Mouse (Mus musculus) urinary bladder, postnatal 25 days (tissue): ENCODE results near the gene Slc22a2.
A peak's percentile ranks its signal among the peaks of the same experiment; 100 is the strongest.
"Not testable (repeated sequence)": the region's sequence is repeated elsewhere in the genome, so short reads cannot be mapped to it uniquely, and the experiment has no call there.

ENCODE experiments used
- DNase-seq: peaks from one replicate; pipeline ENCODE4 v3.0.0; 2022; ENCODE audit warnings: low spot score

The Slc22a2 gene

DNA sequence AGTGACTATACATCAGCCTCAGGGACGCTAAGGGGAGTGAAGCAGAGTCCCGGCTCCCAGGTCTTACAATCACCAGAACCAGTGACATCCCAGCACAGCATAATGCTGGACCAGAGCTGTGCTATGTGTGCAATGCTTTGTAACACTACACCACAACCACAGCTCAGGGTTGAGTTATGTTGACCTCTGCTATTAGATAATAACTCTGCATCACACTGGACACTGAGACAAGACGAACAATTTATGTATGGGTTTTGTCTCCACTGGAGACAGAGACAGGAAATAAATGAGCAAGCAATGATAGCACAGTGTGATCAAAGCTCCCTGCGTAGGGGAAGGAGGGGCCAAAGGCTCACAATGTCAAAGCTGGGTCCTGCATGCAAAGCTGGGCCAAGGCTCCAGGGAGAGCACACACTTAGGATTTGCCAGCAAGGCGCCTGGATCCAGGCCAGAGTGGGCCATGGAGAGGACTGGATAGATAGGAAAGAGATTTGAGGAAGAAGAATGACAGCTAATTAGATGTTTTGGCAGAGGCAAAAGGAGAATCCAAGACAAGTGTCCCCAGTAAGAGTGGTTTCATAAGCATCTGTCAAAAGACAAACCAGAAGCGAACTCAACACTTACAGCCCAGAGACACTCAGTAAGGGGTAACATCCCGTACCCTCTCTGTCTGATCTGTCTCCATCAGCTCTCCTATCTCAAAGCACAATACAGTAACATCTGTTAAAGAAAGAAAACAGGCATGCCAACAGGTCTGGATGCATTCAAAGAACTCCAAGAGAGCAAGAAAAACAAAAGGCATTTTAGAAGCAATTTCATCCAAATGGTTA, 48.1 kb downstream of the Slc22a2 start:
- no peak for DNase-seq

DNA sequence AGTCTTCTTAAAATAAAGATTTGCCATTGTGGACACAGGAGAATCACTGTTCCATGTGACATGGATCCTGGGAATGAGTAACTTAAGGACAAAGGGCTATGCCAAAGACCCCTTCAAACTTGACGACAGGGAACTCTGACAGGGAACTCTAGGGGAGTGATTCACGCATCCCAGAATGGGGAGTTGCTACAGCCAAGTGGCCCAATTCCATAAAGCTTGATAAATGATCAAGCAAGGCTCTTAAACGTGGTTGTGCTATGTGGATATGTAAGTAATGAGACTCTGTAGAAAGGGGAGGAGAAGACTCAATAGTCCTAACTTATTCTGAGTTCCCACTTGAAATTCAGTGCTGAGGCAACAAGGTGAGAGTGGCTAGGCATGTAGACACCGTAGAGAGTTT, 50.9 kb downstream of the Slc22a2 start:
- no peak for DNase-seq

DNA sequence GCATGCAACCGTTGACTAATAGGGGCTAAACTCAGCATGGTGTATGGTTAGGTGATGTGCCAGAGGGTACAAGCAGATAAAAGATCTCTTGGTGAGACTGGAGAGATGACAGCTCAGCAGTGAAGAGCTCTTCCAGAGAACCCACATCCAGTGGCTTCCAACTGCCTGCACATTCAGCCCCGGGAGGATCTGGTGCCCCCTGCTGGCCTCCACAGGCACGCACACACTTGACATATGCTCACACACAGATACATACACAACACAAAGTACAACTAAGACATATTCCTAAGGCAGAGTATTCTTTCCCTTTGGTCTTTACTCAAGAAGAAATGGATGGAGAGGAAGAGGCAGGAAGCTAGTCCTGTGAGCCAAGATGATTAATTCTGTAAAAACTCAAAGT, 55.7 kb downstream of the Slc22a2 start:
- DNase-seq, result no peak

DNA sequence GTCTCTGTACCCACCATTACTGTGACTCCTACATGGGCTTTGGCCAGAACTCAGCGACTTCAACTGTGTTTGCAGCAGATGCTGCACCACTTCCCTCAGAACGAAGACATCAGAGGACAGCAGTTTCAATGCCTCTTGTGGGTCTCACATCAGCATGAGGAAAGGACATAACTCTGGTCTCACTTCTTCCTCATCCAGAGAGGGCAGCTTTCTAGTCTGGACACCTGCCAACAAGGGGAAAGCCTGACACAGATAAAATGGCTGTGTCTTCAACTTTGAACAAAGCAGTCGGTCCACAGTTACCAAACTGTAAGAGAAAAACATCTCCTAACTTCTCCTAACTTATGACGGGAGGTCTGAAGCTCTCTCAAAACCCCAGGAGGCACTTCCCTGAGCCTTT, 57.2 kb downstream of the Slc22a2 start:
- no peak for DNase-seq

DNA sequence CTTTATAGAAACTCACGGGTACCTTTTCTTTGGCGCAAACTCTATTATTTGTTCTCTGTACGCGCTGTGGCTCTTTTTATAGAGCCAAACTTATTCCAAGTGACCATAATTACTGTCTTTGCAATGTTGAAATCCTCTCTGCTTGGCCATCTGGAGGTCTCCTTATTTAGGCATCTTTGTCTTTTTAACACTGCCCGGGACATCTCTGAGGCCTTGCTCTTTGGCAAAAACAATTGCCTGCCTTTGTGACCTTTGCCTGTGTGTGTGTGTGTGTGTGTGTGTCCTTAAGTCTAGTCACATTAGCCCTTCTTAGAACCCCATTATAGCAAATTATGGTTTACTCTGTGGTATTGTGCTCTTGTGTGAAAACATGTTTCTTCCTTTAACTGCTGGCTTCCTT, 61.5 kb downstream of the Slc22a2 start:
- no peak for DNase-seq

DNA sequence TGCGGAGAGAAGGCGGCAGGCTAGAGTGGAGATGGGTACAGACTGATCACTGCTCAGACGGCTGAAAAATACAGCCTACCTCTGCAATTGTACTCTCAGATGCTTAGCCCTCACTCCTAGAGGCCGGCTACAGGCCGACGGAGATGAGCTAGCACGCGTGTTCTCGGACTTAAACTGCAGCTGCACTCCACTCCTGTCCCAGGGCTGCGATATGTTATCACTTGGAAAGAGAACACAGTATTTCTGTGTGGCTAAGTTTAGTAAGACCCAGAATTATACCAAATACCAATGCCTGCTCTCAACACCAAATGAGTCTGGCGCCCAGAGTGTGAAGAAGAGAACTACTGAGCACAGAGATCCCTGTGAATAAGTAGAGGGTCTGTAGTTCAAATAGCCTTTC, 68.7 kb downstream of the Slc22a2 start:
- DNase-seq, result no peak

DNA sequence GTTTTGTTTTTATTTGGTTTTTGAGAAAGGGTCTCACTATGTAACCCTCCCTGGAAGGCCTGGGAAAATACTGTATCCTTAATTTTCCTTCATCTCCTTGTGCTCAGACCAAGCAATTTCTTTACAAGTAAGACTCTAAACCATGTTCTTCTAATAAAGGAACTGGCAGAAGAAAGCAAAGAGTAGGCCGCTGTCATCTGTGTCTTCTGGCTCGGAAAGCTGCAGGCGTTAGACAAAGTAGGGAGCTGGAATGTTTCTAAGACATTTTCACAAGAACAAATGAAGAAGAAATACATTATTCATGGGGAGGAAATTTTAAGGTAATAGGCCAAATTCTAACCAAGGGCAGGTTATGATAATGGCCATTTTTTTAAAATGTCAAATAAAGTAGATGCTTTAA, 70.1 kb downstream of the Slc22a2 start:
- DNase-seq, result no peak

DNA sequence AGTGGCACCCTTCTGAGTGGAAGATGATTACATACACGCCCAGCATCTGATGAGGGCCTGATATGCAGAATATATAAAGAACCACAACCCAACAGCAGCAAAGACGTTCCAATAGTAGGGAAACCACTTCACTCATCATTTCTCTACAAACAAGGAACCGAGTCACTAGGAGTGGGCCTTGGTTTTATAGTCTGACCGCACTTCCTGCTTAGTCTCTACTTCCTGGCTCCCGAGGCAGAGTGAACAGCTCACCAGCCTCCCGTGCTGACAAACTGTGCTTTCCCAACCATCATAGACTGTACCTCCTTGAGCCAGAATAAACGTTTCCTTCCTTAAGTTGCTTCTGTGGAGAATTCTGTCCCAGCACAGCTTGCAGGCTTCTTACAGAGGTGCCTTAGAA, 71.9 kb downstream of the Slc22a2 start:
- DNase-seq, result no peak

DNA sequence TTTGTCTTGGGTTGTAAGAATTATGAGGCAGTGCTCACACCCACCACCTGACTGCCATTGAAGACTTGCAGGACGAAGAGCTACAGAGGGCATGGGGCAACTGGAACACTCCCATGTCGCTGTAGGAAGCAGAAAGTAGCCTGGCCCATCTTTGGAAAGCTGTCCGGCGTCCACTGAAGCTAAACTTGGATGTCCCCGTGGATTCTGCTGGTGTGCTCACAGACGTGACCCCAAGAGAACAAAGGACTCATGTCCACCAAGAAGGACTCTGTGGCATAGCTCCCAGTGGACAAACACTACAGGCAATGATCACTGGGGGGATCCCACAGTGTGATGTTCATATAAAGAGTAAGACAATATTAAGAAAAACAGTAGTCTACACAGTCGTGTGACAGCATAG, 74.9 kb downstream of the Slc22a2 start:
- no peak for DNase-seq

DNA sequence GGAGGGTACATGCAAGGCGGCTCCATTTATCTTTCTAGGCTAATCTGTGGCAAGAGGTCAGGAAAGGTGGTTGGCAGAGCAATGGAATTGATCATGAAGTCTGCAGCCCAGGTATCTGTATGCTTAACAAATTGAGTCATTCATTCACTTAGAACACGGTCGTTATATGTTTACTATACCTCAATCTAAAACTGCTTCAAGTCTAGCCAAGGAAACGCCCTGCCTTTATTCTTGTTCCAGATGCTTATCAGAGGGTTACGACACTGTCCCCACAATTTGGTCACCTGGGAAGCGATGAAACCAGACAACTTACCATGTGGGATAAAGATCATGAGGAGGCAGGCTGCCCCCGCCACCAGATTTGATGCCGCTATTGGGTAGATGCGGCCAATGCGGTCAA, 75.3 kb downstream of the Slc22a2 start:
- DNase-seq, result no peak

DNA sequence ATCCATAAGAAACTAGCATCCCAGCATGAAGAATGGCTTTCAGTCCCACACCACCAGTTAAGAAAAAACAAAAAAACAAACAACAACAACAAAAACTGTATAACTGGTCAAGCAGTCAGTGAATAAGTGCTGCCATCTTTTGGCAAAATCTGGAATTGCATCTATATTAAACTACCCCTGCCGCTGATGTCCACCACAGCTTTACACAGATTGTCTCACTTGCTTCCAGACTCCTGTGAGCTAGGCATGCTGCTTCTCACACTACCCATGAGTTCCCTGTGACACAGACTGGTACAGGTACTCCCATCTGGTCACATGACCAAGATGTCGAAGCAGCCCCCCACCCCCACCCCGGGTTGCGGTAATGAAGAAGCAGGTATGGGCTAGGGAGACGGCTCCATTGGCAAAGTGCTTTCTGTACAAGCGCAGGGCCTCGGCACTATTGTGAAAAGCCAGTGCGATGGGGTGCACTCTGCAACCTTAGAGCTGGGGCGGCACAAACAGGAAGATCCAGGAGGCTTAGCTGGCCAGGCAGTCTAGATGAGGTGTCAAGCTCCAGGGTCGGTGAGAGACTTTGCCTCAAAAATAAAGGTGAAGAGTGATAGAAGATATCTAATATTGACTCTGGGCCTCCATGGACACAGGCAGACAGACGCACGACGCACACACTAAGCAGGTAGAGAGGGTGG, 76.8 kb downstream of the Slc22a2 start:
- no peak for DNase-seq

DNA sequence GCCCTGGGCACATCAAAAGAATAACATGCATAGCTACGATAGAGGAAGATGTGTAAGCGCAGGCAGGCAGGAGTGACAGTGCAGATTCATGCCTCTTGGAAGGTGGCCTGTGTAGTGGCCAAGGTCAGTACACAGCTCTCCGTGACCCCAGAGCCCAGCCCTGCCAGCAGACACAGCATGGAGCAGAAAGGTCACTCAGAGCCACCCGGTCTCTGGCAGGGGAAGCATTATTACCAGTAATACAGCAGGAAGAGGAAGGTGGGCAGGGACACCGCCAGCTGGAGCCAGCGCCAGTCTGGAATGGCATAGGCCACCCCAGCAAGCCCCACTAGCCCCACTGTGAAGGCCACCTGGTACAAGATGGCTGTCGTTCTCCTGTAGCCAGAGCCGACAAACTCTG, 80.2 kb downstream of the Slc22a2 start:
- DNase-seq, result no peak

DNA sequence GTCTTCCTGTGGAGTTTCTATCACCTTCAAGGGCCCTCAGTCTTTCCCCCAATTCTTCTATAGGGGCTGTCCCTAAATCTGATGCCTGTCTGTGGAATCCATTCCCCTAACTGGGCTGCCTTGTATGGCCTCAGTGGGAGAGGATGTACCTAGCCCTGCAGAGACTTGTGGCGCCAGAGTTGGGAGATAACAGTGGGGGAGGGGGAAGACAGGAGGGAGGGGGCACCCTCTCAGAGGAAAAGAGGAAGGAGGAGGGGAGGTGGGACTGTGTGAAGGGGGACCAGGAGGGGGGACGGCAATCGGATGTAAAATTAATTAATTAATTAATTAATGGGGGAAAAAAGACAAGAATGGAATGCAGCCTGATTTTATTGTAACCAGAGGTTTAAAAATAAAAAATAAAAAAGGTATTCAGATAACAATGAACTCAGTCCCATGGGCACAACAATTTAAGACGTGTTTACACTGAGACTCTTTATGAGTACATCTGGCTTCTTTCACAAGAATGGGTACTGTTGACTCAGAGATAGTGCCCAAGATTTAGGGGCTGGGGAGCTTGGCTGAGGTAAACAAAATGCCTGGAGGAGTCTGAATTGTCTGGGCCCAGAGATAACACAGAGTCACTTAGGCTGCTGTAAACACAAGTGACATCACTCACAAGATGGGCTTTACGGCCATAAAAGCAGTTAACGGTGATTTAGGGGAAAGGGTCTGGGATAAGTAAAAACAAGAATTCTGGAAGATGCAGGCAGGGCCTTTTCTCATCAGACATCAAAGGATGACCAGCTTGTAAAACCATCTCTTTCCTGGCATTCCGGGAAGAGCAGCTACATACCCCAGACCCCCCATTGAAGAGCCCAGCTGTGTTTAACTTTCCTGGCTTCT, 84.8 kb downstream of the Slc22a2 start:
- no peak for DNase-seq

DNA sequence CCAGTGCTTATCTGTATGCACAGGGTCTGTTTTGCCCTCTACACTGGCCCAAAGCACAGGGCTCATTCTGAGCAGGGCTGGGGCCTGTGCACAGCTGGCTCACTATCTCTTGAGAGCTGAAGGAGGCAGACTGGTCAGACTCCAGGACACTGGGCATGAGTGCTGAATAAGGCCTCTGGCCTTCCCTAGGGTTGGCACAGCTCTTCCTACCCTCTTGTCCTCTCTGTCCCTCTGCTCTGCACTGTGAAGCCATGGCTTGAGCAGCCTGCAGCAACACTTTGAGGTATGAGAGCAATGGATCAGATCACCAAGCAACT, 85.4 kb downstream of the Slc22a2 start:
- no peak for DNase-seq

DNA sequence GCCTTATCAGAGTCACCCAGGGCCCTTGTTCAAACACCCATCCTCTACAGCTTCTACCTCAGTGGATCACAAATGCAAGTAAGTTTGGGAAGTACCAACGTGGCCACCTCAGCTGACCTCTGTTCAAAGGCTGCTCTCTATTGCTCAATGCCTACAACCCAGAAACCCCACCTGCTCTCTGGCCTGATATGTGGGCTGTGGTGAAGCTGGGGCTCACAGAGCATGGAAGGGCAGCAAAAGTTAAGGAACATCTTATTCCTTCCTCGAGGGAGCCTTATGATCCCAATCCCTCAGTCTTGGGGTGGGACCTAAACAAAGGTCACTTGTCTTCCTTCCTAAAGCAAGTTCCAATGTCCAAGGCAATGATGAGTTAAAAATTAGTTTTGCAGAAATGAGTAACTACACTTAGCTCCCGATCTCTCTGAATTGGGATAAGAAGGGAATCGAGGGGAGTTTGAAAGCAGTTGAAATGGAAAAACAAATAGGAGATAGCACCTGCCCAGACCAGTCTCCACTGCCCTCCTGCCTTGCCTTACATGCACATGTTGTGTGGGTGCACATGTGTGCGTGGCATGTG, 87.2 kb downstream of the Slc22a2 start:
- no peak for DNase-seq

DNA sequence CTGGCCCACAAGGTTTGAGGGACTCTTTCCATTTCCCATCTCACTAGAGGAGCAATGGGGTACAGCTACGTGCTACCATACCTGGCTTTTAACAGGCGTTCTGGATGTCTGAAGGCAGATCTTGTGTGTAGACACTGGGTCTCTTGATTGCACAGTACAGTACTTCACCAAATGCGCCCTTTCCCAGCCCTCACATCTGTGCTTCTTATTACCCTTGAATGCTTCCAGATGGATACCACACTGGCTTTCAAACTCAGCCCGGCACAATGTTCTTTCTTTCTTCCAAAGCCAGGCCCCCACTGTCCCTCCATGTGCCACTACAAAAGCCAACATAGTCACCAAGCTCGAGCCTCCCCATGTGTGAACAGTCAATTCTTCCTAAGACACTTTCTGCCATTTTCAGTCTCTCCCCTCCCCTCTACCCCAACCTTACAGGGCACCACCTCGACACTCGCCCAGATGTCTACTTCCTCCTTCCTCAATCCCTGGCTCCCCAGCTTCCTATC, 88.4 kb downstream of the Slc22a2 start:
- DNase-seq, result no peak

DNA sequence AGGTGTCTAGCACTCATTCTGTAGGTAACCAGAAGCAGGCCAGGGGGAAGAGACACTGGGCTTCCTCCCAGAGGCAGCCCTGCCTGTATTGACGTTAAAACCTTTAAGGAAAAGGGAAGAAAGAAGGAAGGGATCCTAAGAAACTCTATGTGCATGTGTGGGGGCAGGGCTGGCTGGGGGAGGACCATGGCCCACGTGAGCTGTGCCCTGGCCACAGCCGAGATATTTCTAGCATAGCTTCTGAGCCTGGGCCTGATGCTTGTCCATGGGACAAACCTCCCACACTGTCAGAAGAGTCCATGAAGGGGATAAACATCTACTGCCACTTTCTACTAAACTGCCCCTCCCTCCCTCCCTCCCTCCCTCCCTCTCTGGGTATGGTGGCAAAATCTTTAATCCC, 89.9 kb downstream of the Slc22a2 start:
- DNase-seq, result no peak

DNA sequence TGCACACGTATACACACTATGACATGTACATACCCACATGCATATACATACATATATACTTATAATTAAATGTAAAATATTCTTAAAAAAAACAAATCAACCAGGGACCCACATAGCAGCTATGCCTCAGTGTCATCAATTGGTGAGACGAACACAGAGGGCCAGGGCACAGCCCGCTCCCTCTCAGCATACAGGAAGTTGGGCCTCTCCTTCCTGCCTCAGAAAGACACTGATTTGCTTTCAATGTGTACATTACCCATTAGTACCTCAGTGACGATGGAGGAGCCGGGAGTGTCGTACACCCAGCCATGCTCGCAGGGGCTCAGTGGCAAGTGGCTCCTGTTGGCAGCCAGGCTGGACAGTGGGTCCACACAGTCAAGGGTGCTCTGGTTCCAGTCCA, 91.0 kb downstream of the Slc22a2 start:
- DNase-seq, result not testable (repeated sequence)

DNA sequence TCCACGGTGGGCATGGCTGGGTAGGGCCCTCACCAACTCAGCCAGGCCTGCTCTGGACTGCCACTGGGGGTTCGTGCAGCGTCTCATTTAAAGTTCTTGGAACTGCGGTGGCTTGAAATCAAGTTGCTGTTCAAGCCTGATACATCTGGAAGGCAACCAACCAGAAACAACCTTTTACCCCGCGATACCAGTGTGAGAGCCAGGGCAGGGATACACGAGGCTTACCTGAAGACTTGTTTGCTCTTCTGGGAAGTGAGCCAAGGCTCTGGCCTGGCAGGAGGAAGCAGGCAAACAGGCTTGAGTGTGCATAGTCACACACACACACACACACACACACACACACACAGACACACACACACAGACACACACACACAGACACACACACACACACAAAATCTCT, 91.7 kb downstream of the Slc22a2 start, which contains the start of gene Slc22a1:
TSS of gene Slc22a1 (minus strand) at position 184 of the 400 bp plus-strand sequence.
- peak; percentile 39 for DNase-seq

DNA sequence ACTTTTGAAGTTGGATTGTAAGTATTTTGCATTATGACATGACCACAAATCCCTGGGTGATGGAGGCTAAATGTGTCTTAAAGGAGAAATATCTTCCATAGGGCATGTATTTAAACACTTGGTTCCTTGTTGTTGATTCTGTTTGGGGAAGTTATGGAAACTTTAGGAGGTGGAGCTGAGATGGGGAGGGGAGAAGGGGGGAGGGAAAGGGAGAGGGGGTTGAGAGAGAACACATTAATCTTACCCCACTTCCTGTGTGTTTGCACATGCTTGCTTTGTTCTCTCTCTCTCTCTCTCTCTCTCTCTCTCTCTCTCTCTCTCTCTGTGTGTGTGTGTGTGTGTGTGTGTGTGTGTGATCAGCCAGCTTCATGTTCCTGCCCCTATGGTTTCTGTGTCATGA, 93.2 kb downstream of the Slc22a2 start:
- DNase-seq, result no peak
